ENCODE assay signal across 12 mouse cellular contexts in genomic region chr9:60501504-60502179, GRCm38 (mm10). TPM values are rescaled to one million over a fixed set of nuclear protein-coding genes. Genes with fewer than 3 reads are reported as not detected.
"Had no signal": no experiment of that assay in that cellular context is flagged by ENCODE, and none has a peak within 500 bp of the region (broad histone marks: within the 10 kb centered on the region; RNA-seq: fewer than 3 reads in every experiment).

No protein-coding gene starts in this region.

- H3K27ac ChIP-seq: liver, embryonic 15.5 days had no signal

- H3K27me3 ChIP-seq: liver, embryonic 15.5 days had no signal

- H3K36me3 ChIP-seq: liver, embryonic 15.5 days; midbrain, embryonic 10.5 days had no signal

- H3K4me2 ChIP-seq: liver, embryonic 11.5 days; liver, embryonic 15.5 days; lung, embryonic 14.5 days had no signal

- H3K4me3 ChIP-seq: liver, embryonic 15.5 days; midbrain, embryonic 10.5 days had no signal

- DNase-seq: kidney, adult 8-10 months; kidney, postnatal 25 days; layer of hippocampus, adult 9-11 months; lung, embryonic 14.5 days; right cerebral cortex, postnatal 4 days; spleen, adult 18-20 months had no signal

- ATAC-seq: hindbrain, embryonic 16.5 days; inflammation-experienced regulatory T-cells, adult 6 months; midbrain, embryonic 16.5 days had no signal

- H3K9ac ChIP-seq: liver, embryonic 15.5 days; lung, embryonic 14.5 days had no signal

- H3K9me3 ChIP-seq: liver, embryonic 15.5 days; midbrain, embryonic 10.5 days had no signal

RNA-seq across cellular contexts. Expression of gene Thsd4, which starts 20.2 kb away (rescaled TPM):
- polyA plus RNA-seq: inflammation-experienced regulatory T-cells, adult 6 months had no signal
